Mouse (Mus musculus) heart, embryonic 11.5 days (tissue): ENCODE data around the gene Maff. TPM values are rescaled to one million over a fixed set of nuclear protein-coding genes. Genes with fewer than 3 reads are reported as not detected.

ENCODE experiments used
- ATAC-seq: fragments of 200-750 bp; cut with Nextera tagmentation; replicated peaks from 2 replicates; pipeline ENCODE4 v1.8.0; 2017; ENCODE audit warnings: moderate library complexity; ENCODE audit not compliant: insufficient number of reproducible peaks, low FRiP score, low TSS enrichment
- H3K27ac ChIP-seq: fragments of 300-500 bp; sonication (generic); 2 replicates; pipeline ENCODE4 v1.5.1; 2014; ENCODE audit warnings: mild to moderate bottlenecking, low read depth, low read length
- H3K27me3 ChIP-seq: fragments of 300-500 bp; sonication (generic); 2 replicates; pipeline ENCODE4 v1.6.1; 2014; ENCODE audit warnings: mild to moderate bottlenecking, low read length, mixed read lengths; ENCODE audit not compliant: control insufficient read depth, insufficient read depth
- H3K36me3 ChIP-seq: fragments of 300-500 bp; sonication (generic); 2 replicates; pipeline ENCODE4 v1.6.1; 2014; ENCODE audit warnings: mild to moderate bottlenecking, low read length, moderate library complexity, mixed read lengths; ENCODE audit not compliant: control insufficient read depth, insufficient read depth
- H3K4me1 ChIP-seq: fragments of 300-500 bp; sonication (generic); 2 replicates; pipeline ENCODE4 v1.6.1; 2014; ENCODE audit warnings: low read length; ENCODE audit not compliant: control insufficient read depth, insufficient read depth
- H3K4me2 ChIP-seq: fragments of 300-500 bp; sonication (generic); 2 replicates; pipeline ENCODE4 v1.6.1; 2014; ENCODE audit warnings: mild to moderate bottlenecking, moderate library complexity
- H3K4me3 ChIP-seq: fragments of 300-500 bp; sonication (generic); 2 replicates; pipeline ENCODE4 v1.5.1; 2014; ENCODE audit warnings: low read depth, low read length
- H3K9ac ChIP-seq: fragments of 300-500 bp; sonication (generic); 2 replicates; pipeline ENCODE4 v1.6.1; 2014; ENCODE audit warnings: mild to moderate bottlenecking, low read depth, low read length, moderate library complexity
- H3K9me3 ChIP-seq: fragments of 300-500 bp; sonication (generic); replicated peaks from 2 replicates; pipeline ENCODE4 v1.6.1; 2016; ENCODE audit warnings: low read length; ENCODE audit not compliant: control insufficient read depth
- WGBS: fragments of 180-500 bp; shearing (Covaris S2); extraction: QIAGEN DNeasy Blood & Tissue Kit; methylation state at CpG from one replicate; pipeline ENCODE4 v1.1.7; 2014; ENCODE audit not compliant: insufficient replicate concordance; 5-methylcytosine and 5-hydroxymethylcytosine counted together
- polyA plus RNA-seq: library from polyadenylated mRNA; unstranded; fragments of >200 nt; fragmentation: Nextera tagmentation; extraction: Ambion mirVana; gene quantifications from 2 replicates; pipeline ENCODE4 v1.2.1, GENCODE M21; 2014

Maff gene
- polyA plus RNA-seq, 1 experiment from 2014 or later, result 3.0 TPM

DNA sequence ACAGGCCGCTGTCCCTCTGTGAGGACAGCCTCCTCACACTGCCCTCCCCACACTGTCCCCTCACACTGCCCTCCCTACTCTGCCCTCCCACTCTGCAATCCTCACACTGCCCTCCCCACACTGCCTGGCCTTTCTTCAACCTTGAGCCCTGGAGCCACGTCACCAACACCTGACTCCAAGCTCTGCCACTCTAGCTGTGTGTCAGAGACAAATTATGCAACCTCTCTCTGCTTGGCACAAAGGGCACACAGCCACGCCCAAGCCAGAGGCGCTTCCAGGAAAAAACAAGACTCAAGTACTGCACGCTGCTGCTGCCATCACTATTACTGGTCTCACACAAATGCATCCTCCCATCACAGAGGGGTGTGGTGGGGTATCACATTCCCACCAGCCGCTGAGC, 44.0 kb downstream of the Maff start:
- Histone ChIP-seq H3K27me3 (no peaks in the 10 kb centered on the region), H3K4me1 (peaks cover 72% of the 10 kb centered on the region), H3K9ac (no peak overlapping the region), H3K4me3 (no peak overlapping the region), H3K4me2 (no peak overlapping the region), H3K27ac (peak overlapping the region; percentile 18; the same call in 1 of the 2 replicates), H3K36me3 (no peaks in the 10 kb centered on the region), H3K9me3 (no peaks in the 10 kb centered on the region)
- 76% methylated on average over 6 of the region's 6 CpGs for WGBS
- no peak for ATAC-seq

DNA sequence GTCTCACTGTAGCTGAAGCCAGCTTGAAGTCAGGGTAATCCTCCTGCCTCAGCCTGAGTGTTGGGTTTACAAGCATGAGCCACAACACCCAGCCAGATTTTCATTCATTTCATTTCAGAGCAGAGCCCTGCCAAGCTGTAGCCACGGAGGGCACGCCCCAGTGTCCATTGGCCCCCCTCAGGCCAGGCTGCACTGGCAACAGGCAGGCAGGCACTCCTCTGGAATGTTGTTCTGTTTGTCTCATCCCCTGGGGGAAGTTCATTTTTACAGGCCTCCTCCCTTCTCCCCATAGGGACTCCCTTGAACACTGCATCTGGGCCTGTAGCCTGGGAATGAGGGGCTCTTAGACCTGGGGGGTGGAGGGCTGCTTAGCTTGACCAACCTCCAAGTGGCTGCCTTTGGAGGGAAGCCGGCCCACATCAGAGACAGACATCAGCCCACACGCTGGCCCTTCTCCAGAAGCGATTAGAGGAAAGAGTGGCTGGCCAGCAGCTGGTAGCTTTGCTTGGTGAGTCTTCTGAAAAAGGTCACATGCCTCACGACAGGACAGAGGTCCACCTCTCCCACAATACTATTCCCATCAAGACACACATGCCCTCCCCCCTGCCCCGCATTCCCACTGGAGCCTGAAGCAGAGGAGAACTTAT, 45.1 kb downstream of the Maff start:
- Histone ChIP-seq H3K27ac (peak overlapping the region; percentile 89), H3K4me3 (no peak overlapping the region), H3K9me3 (no peaks in the 10 kb centered on the region), H3K36me3 (no peaks in the 10 kb centered on the region), H3K4me2 (peak overlapping the region; percentile 35; the same call in 1 of the 2 replicates), H3K9ac (no peak overlapping the region), H3K4me1 (peaks cover 81% of the 10 kb centered on the region), H3K27me3 (no peaks in the 10 kb centered on the region)
- ATAC-seq, result peak; percentile 70
- 10% methylated on average over 7 of the region's 7 CpGs for WGBS

GRCm38 (mm10) chr15:79392527-79392926, 46.1 kb downstream of the Maff start:
- no peak overlapping the region for H3K4me3 ChIP-seq
- peak overlapping the region; percentile 7; the same call in 1 of the 2 replicates for H3K4me2 ChIP-seq
- no peaks in the 10 kb centered on the region for H3K36me3 ChIP-seq
- H3K27ac ChIP-seq, result peak overlapping the region; percentile 89
- no peaks in the 10 kb centered on the region for H3K9me3 ChIP-seq
- H3K4me1 ChIP-seq, result peaks cover 76% of the 10 kb centered on the region
- no peak for ATAC-seq
- H3K9ac ChIP-seq, result no peak overlapping the region
- 72% methylated on average over 5 of the region's 5 CpGs for WGBS
- no peaks in the 10 kb centered on the region for H3K27me3 ChIP-seq

GRCm38 (mm10) chr15:79393101-79393500, 46.7 kb downstream of the Maff start:
- no peak overlapping the region for H3K9ac ChIP-seq
- H3K27ac ChIP-seq, result 0 out of 2 replicates have a peak overlapping the region, but pooled peaks have one; percentile 89
- 81% methylated on average over 6 of the region's 6 CpGs for WGBS
- no peaks in the 10 kb centered on the region for H3K9me3 ChIP-seq
- ATAC-seq, result no peak
- 0 out of 2 replicates have a peak, but pooled peaks cover 2% of the 10 kb centered on the region for H3K36me3 ChIP-seq
- H3K4me3 ChIP-seq, result no peak overlapping the region
- H3K4me1 ChIP-seq, result peaks cover 74% of the 10 kb centered on the region
- no peak overlapping the region for H3K4me2 ChIP-seq
- no peaks in the 10 kb centered on the region for H3K27me3 ChIP-seq

DNA sequence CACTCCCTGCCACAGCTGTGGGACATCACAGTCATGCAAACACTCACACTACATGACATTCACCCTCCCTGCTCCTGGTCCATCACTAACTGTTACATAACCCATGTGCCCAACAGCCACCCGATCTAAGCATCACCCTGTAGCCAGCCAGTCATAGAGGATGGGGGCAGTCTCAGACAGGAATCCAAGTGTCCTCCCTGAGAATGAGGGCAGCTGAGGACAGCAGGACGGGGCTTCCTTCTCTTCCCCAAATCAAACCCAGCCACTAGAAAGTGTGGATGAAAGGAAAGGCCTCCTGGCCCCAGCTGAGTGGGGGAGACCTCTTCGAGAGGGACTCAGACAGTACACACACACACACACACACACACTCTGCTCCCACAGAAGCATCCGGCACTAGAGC, 48.4 kb downstream of the Maff start:
- H3K4me2 ChIP-seq, result peak overlapping the region; percentile 14; the same call in 1 of the 2 replicates
- 0 out of 2 replicates have a peak, but pooled peaks cover 3% of the 10 kb centered on the region for H3K36me3 ChIP-seq
- H3K27ac ChIP-seq, result no peak overlapping the region
- no peak overlapping the region for H3K9ac ChIP-seq
- no peak for ATAC-seq
- H3K4me3 ChIP-seq, result no peak overlapping the region
- peaks cover 69% of the 10 kb centered on the region for H3K4me1 ChIP-seq
- no peaks in the 10 kb centered on the region for H3K9me3 ChIP-seq
- WGBS, result 75% methylated on average over 4 of the region's 4 CpGs
- no peaks in the 10 kb centered on the region for H3K27me3 ChIP-seq

DNA sequence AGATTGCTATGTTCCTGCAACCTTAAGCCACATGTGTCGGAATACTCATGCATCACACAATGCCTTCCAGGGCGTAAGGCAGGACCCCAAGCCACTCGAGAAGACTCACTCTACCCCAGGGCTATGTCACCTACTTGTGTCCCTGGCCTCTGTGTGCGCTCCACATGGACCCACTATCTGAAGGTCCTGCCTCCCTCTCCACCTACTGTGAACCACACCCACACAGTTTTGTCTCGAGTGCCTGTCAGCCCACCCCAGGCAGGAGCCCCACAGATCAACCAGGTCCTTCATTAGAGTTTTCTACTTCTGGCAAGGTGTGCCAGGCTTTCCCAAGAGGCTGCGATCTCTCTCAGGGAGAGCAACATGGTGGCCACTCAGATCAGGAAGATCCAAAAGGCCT, 48.9 kb downstream of the Maff start:
- no peak overlapping the region for H3K9ac ChIP-seq
- H3K9me3 ChIP-seq, result no peaks in the 10 kb centered on the region
- 0 out of 2 replicates have a peak, but pooled peaks cover 3% of the 10 kb centered on the region for H3K36me3 ChIP-seq
- ATAC-seq, result no peak
- WGBS, result 58% methylated on average over 6 of the region's 6 CpGs
- no peaks in the 10 kb centered on the region for H3K27me3 ChIP-seq
- H3K27ac ChIP-seq, result no peak overlapping the region
- H3K4me3 ChIP-seq, result no peak overlapping the region
- peaks cover 69% of the 10 kb centered on the region for H3K4me1 ChIP-seq
- H3K4me2 ChIP-seq, result peak overlapping the region; percentile 14; the same call in 1 of the 2 replicates

- Histone ChIP-seq H3K27ac (no peak overlapping the region), H3K27me3 (no peaks in the 10 kb centered on the region), H3K36me3 (0 out of 2 replicates have a peak, but pooled peaks cover 3% of the 10 kb centered on the region), H3K4me2 (no peak overlapping the region), H3K9me3 (no peaks in the 10 kb centered on the region), H3K4me1 (peaks cover 68% of the 10 kb centered on the region), H3K4me3 (no peak overlapping the region), H3K9ac (no peak overlapping the region)
- no peak for ATAC-seq
- WGBS, result 70% methylated on average over 11 of the region's 11 CpGs
Measured at GRCm38 (mm10) chr15:79396736-79397135, 50.3 kb downstream of the Maff start.

DNA sequence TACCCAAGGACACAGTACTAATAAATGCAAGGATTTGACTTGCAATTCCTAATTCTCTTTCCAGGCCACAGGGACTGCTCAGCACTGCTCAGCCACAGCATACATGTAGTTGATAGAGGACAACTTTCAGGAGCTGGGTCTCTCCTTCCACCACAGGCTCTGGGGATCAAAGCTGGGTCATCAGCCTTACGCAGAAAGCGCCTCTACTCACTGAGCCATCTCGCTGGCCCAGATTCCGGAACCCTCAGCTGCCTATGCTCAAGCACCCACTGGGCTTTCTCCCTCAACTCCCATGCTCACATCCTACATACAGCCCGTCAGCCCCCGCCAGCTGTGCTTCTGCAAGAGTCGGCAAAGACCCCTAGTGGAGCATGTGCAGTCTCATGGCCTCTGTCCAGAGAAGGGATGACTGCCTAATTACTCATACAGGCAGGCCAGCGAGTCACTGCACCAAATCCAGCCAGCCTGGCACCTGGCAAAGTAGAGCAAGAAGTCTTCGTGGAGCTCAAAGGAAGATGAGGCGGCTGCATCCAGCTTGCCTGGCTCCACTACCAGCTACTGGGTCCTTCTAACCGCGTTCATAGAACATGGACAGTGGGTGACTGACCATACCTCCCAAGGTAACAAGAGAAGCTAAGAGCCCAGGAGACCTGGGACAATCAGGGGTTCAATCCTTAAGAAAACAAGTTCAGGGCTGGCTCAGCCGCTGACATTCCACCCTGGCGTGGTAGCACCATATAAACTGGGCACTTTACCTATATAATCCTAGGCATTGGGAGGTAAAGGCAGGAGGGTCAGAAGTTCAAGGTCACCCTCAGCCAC, 53.0 kb downstream of the Maff start:
- Histone ChIP-seq H3K9ac (no peak overlapping the region), H3K27ac (no peak overlapping the region), H3K4me2 (peak overlapping the region; percentile 38; the same call in 1 of the 2 replicates), H3K9me3 (no peaks in the 10 kb centered on the region), H3K4me3 (no peak overlapping the region), H3K27me3 (no peaks in the 10 kb centered on the region), H3K36me3 (0 out of 2 replicates have a peak, but pooled peaks cover 3% of the 10 kb centered on the region), H3K4me1 (peaks cover 51% of the 10 kb centered on the region)
- WGBS, result 73% methylated on average over 14 of the region's 14 CpGs
- ATAC-seq, result no peak
